Comparison of ENCODE assay signal across 8 mouse cellular contexts in genomic region chr12:108792152-108792545, GRCm38 (mm10). TPM values are rescaled to one million over a fixed set of nuclear protein-coding genes. Genes with fewer than 3 reads are reported as not detected.
A peak's percentile ranks its signal among the peaks of the same experiment; 100 is the strongest.
DNase-seq lines count a peak whose midpoint lies in the region; ATAC-seq lines count a peak whose summit lies in the region.

No protein-coding gene starts in this region.

- no peaks in the 10 kb centered on the region for H3K27me3 ChIP-seq in forebrain, embryonic 15.5 days

- ATAC-seq in forebrain, embryonic 15.5 days (replicated peaks): peak; percentile 41

- peak overlapping the region; percentile 57 for H3K4me2 ChIP-seq in forebrain, embryonic 15.5 days (replicated peaks)

- WGBS in forebrain, embryonic 15.5 days: 1% methylated on average over 52 of the region's 52 CpGs

- H3K36me3 ChIP-seq in forebrain, embryonic 15.5 days: no peaks in the 10 kb centered on the region

- peaks cover 43% of the 10 kb centered on the region for H3K4me1 ChIP-seq in forebrain, embryonic 15.5 days

- peak overlapping the region; percentile 69 for H3K9ac ChIP-seq in forebrain, embryonic 15.5 days (replicated peaks)

- H3K27ac ChIP-seq in forebrain, embryonic 15.5 days (replicated peaks): peak overlapping the region; percentile 99

- H3K4me3 ChIP-seq in forebrain, embryonic 15.5 days: peak overlapping the region; percentile 97

- DNase-seq in MEL-GATA-1-ER (ENCODE audit: extremely low read depth, low read depth): peak; percentile 56
- peak; percentile 83 for DNase-seq in cerebellum, adult 11-12 months
- DNase-seq in heart, postnatal 4 days: peak; percentile 89
- peak; percentile 75 to 83 for DNase-seq in layer of hippocampus, postnatal 14 days (ENCODE audit: low spot score in 2 of 2)
- peak; percentile 84 for DNase-seq in lung, postnatal 14 days
- peak; percentile 52 for DNase-seq in retina, adult 2 months (ENCODE audit: low read depth, low spot score)
- peak; percentile 86 for DNase-seq in thymus, postnatal 25 days

- H3K9me3 ChIP-seq in forebrain, embryonic 15.5 days: no peaks in the 10 kb centered on the region

RNA-seq across cellular contexts. Expression of gene Yy1, which starts 0.6 kb away (rescaled TPM):
- 17.2 and 18.7 TPM in 2 replicates for polyA plus RNA-seq in forebrain, embryonic 15.5 days (2015; fragmentation: Nextera tagmentation; extraction: Ambion mirVana)
- total RNA-seq in heart, postnatal 4 days (2021): 10 to 100 TPM; 39.6 to 40.5 TPM
- 10 to 100 TPM; 45.2 to 53.7 TPM for total RNA-seq in layer of hippocampus, postnatal 14 days (2021)

RNA-seq across cellular contexts. Expression of gene Slc25a29, which starts 43.5 kb away (rescaled TPM):
- polyA plus RNA-seq in forebrain, embryonic 15.5 days (2015; fragmentation: Nextera tagmentation; extraction: Ambion mirVana): 29.2 and 29.7 TPM in 2 replicates
- 1 to 10 TPM; 2.1 to 2.2 TPM for total RNA-seq in heart, postnatal 4 days (2021)
- total RNA-seq in layer of hippocampus, postnatal 14 days (2021): 10 to 100 TPM; 17.2 to 20.1 TPM

RNA-seq across cellular contexts. Expression of gene Slc25a47, which starts 43.7 kb away (rescaled TPM):
- polyA plus RNA-seq in forebrain, embryonic 15.5 days (2015; fragmentation: Nextera tagmentation; extraction: Ambion mirVana): 14.4 and 14.7 TPM in 2 replicates
- 1 to 10 TPM; 7.1 to 7.5 TPM for total RNA-seq in heart, postnatal 4 days (2021)
- 10 to 100 TPM; 10.2 to 11.5 TPM for total RNA-seq in layer of hippocampus, postnatal 14 days (2021)

Comparison
In these comparisons a context has a peak if more than half of its experiments do, and no peak if none do; other contexts are left out.
1. Peak in every context shown above with its lines: DNase-seq, ATAC-seq, H3K4me3 ChIP-seq and H3K27ac ChIP-seq.
2. RNA of gene Slc25a29, which starts 43.5 kb away (total RNA-seq): 17.2 to 20.1 TPM in layer of hippocampus, postnatal 14 days; 2.1 to 2.2 TPM in heart, postnatal 4 days; every median in the first group is over 4 times any median in the second.